Mouse (Mus musculus) heart, postnatal 4 days (tissue): ENCODE results near the gene Ccdc137. TPM values are rescaled to one million over a fixed set of nuclear protein-coding genes. Genes with fewer than 3 reads are reported as not detected.
"Not testable (repeated sequence)": the region's sequence is repeated elsewhere in the genome, so short reads cannot be mapped to it uniquely, and the experiment has no call there.

ENCODE experiments used
- DNase-seq: peaks from one replicate; pipeline ENCODE4 v3.0.0; 2021
- total RNA-seq, 2 experiments: library from RNA; stranded (reverse); gene quantifications; 2 replicates each; pipeline ENCODE4 v1.2.3; 2021

The Ccdc137 gene
- 10 to 100 TPM in 1 of 2 experiments, 1 to 10 TPM in 1; 8.7 to 10.3 TPM for total RNA-seq

- peak; percentile 80 for DNase-seq
These were observed at the start of gene Ccdc137, which contains the start of gene Oxld1 for GRCm38 (mm10) chr11:120457772-120458751. Gene Ccdc137, plus strand, starts transcription at chr11:120458115. Gene Oxld1, minus strand, starts transcription at chr11:120458068.

GRCm38 (mm10) chr11:120413621-120414020 lies 44.3 kb upstream of the Ccdc137 start:
- not testable (repeated sequence) for DNase-seq

- DNase-seq, result no peak
These were observed 40.1 kb upstream of the Ccdc137 start for GRCm38 (mm10) chr11:120417852-120418251.

GRCm38 (mm10) chr11:120418592-120418991 lies 39.3 kb upstream of the Ccdc137 start:
- DNase-seq, result no peak

GRCm38 (mm10) chr11:120422651-120423568 lies 35.0 kb upstream of the Ccdc137 start:
- no peak for DNase-seq

GRCm38 (mm10) chr11:120423569-120424295 lies 34.2 kb upstream of the Ccdc137 start:
- peak; percentile 79 for DNase-seq

- DNase-seq, result no peak
These were observed 31.2 kb upstream of the Ccdc137 start for GRCm38 (mm10) chr11:120426727-120427126.

- peak; percentile 95 for DNase-seq
These were observed 20.6 kb upstream of the Ccdc137 start, which contains the start of gene Nploc4 for GRCm38 (mm10) chr11:120437152-120437856. Gene Nploc4, minus strand, starts transcription at chr11:120437708.

- no peak for DNase-seq
These were observed 20.0 kb upstream of the Ccdc137 start for GRCm38 (mm10) chr11:120437857-120438385.

GRCm38 (mm10) chr11:120442344-120442743 lies 15.6 kb upstream of the Ccdc137 start, which contains the start of gene Tspan10:
Gene Tspan10, plus strand, starts transcription at chr11:120442644.
- no peak for DNase-seq

GRCm38 (mm10) chr11:120442765-120443280 lies 15.1 kb upstream of the Ccdc137 start:
- DNase-seq, result no peak

GRCm38 (mm10) chr11:120444106-120444505 lies 13.8 kb upstream of the Ccdc137 start:
- no peak for DNase-seq

GRCm38 (mm10) chr11:120445475-120445874 lies 12.4 kb upstream of the Ccdc137 start:
- no peak for DNase-seq

GRCm38 (mm10) chr11:120447179-120447578 lies 10.7 kb upstream of the Ccdc137 start:
- DNase-seq, result no peak

GRCm38 (mm10) chr11:120452246-120452645 lies 5.7 kb upstream of the Ccdc137 start:
- DNase-seq, result no peak

- DNase-seq, result no peak
These were observed 4.6 kb upstream of the Ccdc137 start, which contains the start of gene Pde6g for GRCm38 (mm10) chr11:120453306-120453705. Gene Pde6g, minus strand, starts transcription at chr11:120453500.

- DNase-seq, result no peak
These were observed 3.0 kb upstream of the Ccdc137 start for GRCm38 (mm10) chr11:120454965-120455364.

GRCm38 (mm10) chr11:120455413-120455812 lies 2.5 kb upstream of the Ccdc137 start:
- no peak for DNase-seq

- DNase-seq, result no peak
These were observed 545 bp upstream of the Ccdc137 start for GRCm38 (mm10) chr11:120457370-120457769.

GRCm38 (mm10) chr11:120458847-120459597 lies 1.1 kb downstream of the Ccdc137 start:
- no peak for DNase-seq
